Mouse (Mus musculus): Measurements from ENCODE around the gene Foxn3. TPM values are rescaled to one million over a fixed set of nuclear protein-coding genes. Genes with fewer than 3 reads are reported as not detected.
"Not testable (repeated sequence)": the region's sequence is repeated elsewhere in the genome, so short reads cannot be mapped to it uniquely, and the experiment has no call there.

Gene Foxn3
- total RNA-seq, 2 experiments from 2014 or later = 50.0 to 56.6 TPM

DNA sequence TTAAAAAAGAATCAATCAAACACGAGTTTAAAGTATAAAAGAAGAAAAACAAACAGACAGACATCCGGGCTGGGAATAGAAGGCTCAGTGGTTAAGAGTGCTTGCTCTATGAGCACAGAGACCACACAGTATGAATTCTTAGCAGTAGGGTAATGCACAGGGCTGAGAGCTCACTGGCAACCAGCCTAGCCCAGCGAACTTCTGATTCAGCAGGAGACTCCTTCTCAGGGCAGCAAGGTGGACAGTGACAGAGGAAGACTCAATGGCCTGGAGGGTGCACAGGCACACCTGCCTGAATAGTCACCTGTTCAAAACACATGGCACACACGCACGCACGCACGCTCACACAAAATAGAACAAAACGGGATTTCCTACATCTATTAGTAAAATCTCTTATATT, 353.6 kb downstream of the Foxn3 start:
- no peak for DNase-seq (ENCODE audit: extremely low spot score in 1 of 2, low spot score in 1 of 2)

DNA sequence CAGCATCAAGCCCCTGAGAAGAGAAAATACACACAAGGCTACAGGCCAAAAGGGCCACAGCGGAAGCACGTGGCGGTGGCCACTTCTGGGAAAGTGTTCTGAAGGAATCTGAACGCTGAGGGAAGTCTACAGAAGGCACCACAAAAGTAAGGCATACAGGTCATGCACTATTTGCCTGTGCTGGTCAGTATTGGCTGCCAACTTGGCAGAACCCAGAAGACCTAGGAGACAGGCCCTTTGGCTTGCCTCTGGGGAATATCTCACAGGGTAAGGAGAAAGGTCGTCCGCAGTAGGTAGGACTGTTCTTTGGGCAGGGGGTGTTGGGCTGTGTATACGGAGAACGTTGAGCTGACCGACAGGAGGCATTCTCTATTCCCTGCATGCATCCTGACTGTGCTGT, 355.1 kb downstream of the Foxn3 start:
- DNase-seq (ENCODE audit: extremely low spot score in 1 of 2, low spot score in 1 of 2) = no peak

DNA sequence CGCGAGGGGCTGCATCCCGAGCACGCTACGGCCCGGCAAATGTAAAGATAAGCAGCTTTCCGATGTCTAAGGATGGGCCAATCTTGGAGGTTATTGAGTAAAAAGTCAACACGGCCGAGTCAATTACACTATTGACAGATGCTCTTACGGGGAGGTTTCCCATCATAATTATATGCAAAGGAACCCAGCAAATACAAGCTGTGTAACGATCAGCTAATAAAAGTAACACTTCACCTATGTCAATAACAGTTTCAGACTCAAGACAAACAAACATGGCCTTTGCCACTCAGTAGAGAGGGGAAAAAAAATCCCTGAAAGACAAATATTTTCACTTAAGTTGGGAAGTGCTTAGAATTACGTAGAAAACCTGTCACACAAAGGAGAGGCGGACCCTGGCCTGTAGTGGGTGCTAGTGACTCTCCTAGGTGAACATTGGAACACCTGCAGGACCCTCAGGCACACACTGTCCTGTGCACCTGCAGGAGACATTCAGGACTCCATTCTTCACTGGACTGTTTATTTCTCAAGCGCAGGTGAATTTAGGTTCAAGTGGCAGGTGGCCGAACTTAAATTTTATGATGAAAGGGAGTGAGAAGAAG, 356.3 kb downstream of the Foxn3 start:
- DNase-seq (ENCODE audit: extremely low spot score in 1 of 2, low spot score in 1 of 2) = no peak

DNA sequence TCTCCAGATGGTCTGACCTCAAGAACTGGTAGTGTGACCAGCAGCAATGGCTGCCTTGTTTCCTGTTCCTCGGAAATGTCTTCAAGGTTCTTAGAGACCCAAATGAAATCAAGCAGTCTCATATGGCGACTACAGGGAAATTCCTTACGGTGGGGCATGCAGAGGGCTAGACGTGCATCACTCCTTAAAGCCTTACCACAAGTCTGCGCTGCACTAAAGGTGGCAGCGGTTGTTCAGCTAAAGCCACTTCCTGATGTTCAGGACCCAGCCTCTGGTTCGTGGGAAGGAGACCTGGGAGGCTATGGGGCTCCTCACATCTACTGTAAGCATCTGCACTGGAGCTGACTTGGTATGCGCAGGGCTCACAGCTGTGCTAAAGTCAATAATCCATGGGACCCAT, 357.6 kb downstream of the Foxn3 start:
- no peak for DNase-seq (ENCODE audit: extremely low spot score in 1 of 2, low spot score in 1 of 2)

DNA sequence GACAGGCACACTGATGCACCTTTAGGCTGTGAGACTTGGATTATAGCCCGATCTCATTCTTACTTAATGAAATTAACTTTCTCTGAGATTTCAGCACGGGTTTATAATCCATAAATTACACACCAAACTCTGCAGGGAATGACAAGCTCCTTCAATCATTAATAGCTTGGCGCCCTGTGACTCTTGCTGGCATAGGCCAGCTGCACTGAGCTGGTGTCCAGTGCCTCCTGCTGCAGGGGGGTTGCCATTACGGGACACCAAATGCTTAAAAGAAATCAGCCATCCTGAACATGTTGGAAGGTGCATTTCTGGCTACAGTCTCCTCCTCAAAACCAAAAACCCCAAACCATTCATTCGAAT, 364.3 kb downstream of the Foxn3 start:
- no peak for DNase-seq (ENCODE audit: extremely low spot score in 1 of 2, low spot score in 1 of 2)

DNA sequence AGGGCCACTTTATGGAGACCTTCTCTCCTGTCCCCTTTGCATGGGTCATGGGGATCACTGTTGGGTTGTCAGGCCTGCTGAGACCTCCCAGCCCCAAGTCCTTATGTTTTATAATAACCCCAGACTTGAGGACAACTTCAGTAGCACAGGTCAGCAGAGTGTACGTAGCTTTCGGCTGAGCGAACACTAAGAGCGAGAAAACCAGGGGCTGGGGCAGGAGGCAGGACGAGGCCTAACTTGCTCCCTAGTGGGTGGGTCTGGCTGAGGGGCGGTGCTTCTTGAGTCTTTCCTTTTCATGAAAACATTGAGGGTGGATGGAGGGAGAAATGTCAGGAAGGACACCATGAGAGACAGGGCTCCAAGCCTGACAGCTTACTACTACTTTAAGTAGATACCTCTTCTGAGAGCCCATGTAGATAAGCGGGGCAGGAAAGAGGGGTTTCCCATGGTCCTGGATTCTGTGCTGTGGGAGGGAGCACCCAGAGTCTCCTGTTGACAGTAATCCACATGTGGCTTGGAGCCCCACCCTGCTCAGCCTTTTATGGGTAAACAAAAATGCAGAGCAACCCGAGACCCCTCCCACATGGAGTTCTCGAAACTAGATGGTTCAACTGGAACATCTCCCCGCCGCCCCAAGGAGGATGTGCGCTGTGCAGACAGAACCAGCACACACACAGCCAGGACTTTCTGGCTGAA, 364.8 kb downstream of the Foxn3 start:
- DNase-seq (ENCODE audit: extremely low spot score in 1 of 2, low spot score in 1 of 2) = no peak

DNA sequence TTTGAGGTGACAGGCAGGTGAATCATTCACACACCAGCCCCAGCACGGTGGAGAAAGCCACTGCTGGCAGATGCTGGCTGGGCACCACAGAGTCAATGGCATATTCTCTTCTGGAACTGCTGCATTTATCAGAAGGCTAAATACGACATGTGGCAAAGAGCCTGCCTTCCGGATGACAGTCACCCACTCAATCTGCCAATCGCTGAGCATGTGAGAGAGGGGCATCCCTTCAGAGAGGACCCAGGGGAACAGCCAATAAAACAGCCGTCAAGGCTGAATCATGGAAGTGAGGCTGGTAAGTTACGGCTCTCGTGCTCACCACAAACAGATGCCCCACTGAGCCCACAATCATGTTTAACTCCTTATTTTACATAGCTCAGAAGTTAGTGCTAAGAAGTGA, 366.4 kb downstream of the Foxn3 start:
- DNase-seq (ENCODE audit: extremely low spot score in 1 of 2, low spot score in 1 of 2) = no peak

DNA sequence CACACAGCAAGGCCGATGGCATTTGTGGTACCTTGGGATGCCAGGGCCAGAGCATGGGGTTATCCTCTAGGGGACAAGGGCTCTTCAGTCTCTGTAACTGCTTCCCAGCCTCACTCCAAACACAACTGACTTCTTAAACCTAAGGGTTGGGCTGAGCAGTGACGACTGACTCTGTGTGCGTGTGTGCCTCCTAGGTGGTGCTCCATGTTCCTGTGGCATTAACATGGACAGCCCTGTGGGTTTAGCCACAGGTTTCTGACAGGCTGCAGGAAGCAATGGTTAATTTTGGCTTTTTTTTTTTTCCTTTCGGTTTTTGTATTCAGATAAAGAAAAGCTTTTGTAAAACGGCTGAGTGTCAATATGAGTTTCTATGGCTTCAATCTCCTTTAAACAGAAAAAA, 367.7 kb downstream of the Foxn3 start:
- no peak for DNase-seq (ENCODE audit: extremely low spot score in 1 of 2, low spot score in 1 of 2)

DNA sequence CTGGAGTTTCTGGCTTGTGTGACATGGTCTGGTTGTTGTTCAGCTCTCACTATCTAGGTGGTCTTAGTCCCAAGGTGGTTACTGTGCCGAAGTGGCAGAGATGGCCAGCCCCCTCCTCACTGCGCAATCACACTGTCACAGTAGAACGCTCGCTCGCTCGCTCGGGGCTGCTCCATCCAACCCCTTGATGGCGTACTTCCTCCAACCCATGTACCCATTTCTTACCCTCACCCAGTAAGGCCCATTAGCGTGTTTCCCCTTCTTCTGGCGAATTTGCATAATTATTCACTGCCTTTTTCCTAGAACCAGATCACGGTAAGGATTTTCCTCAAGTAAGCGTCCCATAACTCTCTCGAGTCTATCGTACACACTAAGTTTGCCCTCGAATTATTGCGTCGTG, 369.3 kb downstream of the Foxn3 start:
- DNase-seq (ENCODE audit: extremely low spot score in 1 of 2, low spot score in 1 of 2) = not testable (repeated sequence)

DNA sequence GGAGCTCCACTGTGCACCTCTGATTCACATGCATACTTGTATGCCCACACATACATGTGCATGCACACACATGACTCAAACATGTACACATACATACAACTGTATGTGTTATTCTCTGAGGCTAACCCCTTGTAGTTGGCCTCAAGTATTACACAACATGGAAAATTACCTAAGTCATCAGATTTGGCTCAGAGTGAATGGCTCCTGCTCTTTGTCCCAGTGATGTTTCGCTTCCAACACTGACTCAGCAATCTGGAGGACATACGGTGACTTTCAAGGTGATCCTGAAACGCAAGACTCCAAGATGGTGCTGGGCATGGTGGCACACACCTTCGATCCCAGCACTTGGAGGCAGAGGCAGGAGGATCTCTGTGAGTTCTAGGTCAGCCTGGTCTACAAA, 375.7 kb downstream of the Foxn3 start:
- no peak for DNase-seq (ENCODE audit: extremely low spot score in 1 of 2, low spot score in 1 of 2)

DNA sequence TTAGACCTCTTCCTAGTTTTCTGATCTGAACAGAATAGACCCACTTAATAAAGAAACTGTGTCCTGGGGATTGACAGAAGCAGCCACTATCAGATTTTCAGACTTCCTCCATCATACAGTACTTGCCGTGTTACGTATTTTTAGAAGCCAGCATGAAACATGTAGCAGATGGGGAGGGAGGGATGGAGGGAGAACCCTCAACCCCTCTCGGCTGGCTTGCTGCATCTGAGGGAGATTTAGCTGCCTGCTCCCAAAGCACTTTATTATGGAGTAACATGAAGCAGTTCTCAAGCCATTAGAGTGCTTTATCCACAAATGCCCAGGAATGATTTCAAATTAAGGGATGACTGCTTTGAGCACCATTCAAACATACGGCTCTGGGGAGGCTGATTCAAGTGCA, 377.1 kb downstream of the Foxn3 start:
- DNase-seq (ENCODE audit: extremely low spot score in 1 of 2, low spot score in 1 of 2) = no peak

DNA sequence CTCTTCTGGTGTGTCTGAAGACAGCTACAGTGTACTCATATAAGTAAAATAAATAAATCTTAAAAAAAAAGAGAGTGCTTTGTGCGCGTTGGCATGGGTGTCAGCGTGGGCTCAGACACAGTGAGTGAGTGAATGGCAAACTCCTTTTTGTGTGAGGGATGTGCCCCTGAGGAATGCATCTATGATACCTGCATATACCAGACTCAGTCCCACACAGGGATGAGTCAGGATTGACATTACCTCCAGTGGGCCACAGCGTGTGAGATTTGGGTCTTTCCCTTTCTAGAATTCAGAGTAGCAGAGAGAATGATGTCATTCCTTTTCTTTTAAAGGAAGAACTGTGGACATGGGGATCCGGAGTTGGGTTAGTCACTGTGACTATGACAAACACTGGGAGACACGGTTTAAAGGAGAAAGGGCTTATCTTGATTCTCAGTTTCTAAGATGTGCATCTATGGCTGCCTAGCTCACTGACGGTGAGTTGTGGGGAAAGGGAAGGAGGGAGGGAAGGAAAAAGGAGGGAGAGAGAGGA, 380.1 kb downstream of the Foxn3 start:
- no peak for DNase-seq (ENCODE audit: extremely low spot score in 1 of 2, low spot score in 1 of 2)

DNA sequence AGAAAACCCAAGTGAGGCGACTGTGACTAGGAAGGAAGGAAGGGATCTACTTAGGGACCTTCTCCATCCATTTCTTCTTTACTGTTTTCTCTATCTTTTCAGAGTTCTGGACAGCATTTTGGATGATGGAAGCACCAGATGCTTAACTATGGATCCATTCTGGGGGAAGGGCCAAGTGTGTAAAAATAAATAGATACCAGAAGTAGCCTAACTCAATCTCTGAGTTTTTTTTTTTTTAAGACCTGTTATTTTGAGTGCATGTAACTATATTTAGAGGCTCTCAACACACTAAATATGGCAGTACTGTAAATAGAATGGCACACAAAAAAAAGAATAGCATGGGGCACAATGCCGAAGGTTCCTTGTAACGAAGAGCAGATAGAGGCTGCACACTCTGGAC, 381.0 kb downstream of the Foxn3 start:
- DNase-seq (ENCODE audit: extremely low spot score in 1 of 2, low spot score in 1 of 2) = no peak

DNA sequence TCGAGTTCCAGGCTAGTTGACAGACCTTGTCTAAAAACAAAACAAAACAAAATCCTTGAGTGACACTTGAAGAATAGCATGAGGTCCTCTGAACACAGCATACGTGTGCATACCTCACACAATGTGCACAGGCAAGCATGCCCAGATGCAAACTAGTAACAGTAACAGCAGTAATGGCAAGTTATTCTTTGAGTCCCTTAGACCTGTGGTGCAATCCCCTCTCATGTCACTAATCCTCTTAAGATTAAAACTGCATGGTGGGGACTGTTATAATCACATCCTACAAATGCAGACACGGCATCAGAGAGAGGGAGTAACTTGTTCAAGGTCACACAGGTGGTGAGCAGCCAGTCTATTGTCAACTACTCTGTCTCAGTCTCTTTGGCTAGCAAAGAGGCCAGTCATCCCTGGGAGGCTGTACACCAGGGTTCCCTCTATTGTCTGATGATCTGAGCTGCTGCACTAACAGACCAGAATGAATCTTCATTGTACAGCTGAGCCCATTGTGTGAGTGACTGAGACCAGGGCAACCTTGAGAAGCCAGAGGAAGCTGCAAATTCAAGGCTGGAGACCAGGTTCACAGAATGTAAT, 383.1 kb downstream of the Foxn3 start:
- DNase-seq (ENCODE audit: extremely low spot score in 1 of 2, low spot score in 1 of 2) = no peak

DNA sequence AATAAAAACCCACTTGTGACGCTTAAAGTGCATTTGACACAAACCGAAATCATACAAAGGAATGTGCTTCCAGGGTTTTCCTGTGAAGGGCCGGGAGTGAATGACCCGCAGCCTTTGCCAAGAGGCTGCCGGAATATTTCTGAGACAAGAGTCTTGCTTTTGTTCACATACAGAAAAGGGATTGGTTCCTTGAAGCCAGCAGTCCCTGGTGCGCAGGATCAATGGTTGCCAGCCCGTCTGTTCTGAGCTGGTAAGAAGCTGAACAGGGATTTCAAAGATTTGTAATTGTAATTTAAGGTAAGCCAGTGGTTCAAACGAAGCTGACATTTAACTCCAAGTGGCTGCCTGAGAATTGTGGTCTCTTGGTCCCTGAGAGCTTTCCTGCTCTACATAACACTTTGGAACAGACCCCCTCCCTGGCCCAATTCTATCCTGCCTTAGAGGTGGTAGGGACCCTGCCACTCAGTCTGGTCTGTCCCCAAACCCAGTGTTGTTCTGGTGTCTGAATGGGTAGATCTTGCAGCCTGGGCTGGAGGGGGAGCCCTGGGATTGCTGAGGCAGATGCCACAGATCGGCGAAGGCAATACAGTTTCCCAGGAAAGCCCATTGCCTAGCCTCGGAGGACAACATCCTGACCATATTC, 388.3 kb downstream of the Foxn3 start:
- no peak for DNase-seq (ENCODE audit: extremely low spot score in 1 of 2, low spot score in 1 of 2)

DNA sequence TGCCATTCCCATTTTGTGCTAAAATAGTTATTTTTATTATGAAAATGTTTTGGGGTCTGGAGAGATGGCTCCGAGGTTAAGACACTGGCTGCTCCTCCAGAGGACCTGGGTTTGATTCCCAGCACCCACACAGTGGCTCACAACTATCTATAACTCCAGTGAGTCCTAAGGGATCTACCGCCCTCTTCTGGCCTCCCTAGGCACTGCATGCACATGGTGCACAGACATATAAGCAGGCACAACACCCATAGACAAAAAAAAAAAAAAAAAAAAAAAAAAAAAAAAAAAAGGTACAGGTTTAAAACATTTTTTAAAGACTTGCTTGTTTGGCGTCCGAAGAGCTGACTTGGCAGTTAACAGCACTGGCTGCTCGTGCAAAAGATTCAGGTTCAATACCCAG, 391.2 kb downstream of the Foxn3 start:
- no peak for DNase-seq (ENCODE audit: extremely low spot score in 1 of 2, low spot score in 1 of 2)

DNA sequence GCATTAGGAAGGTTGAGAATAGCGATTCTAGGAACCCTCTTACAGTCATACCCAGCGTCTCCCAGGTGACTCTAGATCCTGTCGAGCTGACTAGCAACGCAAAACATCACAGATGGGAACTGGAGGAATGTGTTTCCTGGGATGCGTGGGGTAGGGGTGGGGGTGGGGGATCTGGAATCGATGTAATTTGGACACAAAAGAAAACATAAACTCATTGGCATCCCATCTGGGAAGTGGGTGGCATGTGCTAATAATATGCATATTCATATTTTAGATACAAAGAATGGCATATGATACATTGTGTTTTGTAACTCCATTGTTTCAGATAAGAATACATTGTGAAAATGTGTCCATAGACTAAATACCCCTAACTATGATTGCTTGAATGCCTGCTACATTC, 393.5 kb downstream of the Foxn3 start:
- no peak for DNase-seq (ENCODE audit: extremely low spot score in 1 of 2, low spot score in 1 of 2)

DNA sequence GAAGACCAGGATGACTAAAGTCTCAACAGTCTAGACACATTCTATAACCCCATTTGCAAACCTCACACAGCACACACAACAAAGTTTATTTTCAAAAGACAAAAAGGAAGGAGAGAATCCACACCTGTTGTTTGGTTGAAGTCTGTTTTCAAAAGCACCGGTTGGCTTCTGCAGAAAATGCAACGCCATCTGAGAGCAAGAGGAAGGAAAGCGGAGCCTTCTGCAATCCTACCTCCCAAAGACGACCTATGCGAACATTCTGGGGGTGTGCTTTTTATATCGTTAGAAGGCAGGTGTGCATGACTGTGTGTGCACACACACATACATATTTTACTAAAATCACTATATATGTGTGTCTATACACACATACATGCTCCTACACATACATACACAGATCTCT, 397.3 kb downstream of the Foxn3 start:
- no peak for DNase-seq (ENCODE audit: extremely low spot score in 1 of 2, low spot score in 1 of 2)

DNA sequence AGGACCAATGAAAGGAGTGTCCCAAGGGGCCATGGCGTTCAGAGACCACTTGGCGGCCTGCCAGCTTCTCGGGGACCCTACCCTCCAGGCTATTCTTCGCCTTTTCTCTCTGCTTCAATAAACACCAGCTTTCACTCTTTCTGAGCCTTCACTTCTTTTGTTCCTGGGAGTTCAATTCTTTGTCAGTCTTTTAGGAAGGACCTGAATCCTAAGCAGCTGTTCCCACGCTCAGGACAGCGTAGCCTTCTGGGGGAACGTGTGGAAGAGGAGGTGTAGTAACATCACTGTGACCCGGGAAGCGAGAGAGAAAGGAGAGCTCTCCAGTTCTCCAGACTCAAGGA, 400.1 kb downstream of the Foxn3 start:
- DNase-seq (ENCODE audit: extremely low spot score in 1 of 2, low spot score in 1 of 2) = no peak

DNA sequence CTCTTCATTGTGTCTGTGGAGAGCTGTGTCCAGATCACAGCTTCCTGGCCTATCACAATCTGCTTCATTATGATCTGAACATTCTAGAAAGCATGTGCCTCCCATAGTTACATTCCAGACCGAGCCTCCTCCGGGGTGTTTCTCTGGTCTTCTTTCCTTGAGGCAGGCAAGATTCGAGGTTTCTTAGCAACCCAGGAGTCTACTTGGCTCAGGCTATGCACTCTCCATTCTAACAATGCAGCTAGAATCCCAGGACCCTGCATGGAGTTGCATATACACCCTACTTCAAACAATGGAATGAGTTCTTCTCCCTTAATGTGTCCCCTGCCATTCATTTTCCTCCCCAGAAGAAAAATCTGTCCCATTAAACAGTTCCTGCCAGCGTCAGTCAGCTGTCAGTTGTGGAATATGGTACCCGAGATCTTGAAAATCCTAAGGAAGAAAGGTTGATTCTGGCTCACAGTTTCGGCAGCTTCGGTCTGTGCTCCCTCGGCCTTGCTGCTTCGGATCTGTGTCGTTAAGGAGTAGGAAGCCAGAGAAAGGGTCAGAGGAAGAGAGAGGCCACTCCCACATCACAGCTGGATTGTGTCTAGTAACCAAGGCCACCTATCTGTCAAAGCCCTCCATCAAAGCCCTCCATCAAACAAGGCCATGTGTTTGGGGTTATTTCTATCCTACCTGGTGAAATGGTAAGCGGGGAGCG, 400.6 kb downstream of the Foxn3 start:
- no peak for DNase-seq (ENCODE audit: extremely low spot score in 1 of 2, low spot score in 1 of 2)

DNA sequence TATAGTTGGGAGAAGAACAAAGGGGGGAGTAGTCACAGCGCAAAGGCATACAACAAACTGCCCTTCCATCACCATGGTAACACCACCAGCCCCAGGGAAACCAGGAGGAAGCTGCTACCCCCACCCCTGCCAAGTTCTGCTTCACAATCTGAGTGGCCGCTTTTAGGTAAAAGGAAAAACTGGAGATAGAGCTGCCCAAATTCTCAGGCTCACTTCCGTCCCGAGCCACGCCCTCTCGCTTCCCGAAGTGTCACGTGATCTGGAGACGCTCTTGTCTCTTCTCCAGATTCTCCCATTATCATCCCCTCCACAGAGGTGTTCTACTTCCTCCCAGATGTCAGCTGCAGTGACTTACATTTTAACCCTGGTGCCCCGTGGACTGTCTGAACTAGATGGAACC, 401.2 kb downstream of the Foxn3 start:
- DNase-seq (ENCODE audit: extremely low spot score in 1 of 2, low spot score in 1 of 2) = no peak
